Mouse (Mus musculus) ZHBTc4 (cell line): Measurements from ENCODE around the gene Hist1h3i.
A peak's percentile ranks its signal among the peaks of the same experiment; 100 is the strongest.
"Not testable (repeated sequence)": the region's sequence is repeated elsewhere in the genome, so short reads cannot be mapped to it uniquely, and the experiment has no call there.

Experiments
- DNase-seq: peaks from one replicate; pipeline ENCODE4 v3.0.0-alpha.2; 2011; ENCODE audit warnings: low read depth, low spot score

Hist1h3i gene

DNA sequence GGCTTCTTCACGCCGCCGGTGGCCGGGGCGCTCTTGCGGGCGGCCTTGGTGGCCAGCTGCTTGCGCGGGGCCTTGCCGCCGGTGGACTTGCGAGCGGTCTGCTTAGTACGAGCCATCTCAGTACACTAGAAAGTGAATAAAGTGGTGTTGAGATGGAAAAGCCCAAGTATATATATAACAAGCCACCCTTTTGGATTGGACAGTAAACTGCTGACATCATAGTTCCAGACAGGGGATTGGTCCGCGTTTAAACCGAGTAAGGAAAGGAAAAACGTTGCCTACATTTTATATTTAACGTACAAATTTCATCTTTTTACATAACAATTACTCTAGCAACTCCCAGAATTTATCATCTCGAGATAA is at the start of gene Hist1h3i:
Hist1h3i (minus strand) TSS at position 116 of the 363 bp plus-strand sequence.
- DNase-seq, result peak; percentile 90

DNA sequence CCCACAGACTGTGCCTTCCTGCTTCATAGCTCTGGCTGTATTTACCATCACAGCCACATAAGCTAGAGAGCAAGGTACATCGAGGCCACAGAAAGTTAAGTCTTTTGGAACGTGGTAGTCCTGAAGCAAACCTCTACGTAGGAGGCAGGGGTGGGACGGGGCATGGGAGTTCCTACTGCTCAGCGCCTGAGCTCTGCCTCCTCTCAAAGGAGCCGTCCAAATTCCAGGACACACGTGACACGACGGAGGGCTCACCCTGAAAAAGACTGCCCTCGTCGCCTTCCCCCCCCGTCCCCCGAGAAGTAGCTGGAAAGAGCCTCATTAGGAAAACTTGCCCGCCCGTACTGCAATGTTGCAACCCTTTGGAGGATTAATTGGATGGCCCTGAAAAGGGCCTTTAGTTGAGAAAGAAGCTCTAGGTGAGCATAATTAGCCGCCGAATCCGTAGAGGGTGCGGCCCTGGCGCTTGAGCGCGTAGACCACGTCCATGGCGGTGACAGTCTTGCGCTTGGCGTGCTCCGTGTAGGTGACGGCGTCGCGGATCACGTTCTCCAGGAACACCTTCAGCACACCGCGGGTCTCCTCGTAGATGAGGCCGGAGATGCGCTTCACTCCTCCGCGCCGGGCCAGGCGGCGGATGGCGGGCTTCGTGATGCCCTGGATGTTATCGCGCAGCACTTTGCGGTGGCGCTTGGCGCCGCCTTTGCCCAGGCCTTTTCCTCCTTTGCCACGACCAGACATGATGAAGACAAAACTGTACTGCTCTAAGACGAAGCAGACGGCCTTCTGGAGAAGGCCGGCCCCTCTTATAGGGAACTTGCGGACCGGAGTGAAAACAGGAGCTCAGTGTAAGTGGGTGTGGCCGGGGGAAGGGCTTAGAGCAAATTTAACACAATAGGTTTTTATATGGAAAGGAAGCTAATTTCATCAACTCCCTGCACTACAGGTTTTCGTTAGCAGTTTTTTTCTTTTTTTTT is 48.5 kb upstream of the Hist1h3i start, which contains the start of gene Hist1h4n:
Hist1h4n (minus strand) TSS at position 779 of the 977 bp plus-strand sequence.
- DNase-seq, result not testable (repeated sequence)

DNA sequence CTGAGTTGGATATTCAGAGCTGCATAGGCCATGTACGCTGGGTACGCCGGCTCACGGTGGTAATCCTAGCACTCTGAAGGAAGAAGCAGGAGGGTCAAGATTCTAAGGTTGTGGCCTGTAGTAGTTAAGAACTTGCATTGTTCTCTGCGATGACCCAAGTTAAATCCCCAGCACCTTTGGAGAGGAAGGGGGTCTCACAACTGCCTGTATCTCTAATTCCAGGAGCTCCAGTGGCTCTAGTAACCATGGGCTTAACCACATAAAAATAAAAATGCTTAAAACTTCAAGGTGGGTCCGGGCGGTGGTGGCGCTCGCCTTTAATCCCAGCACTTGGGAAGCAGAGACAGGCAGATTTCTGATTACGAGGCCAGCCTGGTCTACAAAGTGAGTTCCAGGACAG is 47.2 kb upstream of the Hist1h3i start:
- no peak for DNase-seq

DNA sequence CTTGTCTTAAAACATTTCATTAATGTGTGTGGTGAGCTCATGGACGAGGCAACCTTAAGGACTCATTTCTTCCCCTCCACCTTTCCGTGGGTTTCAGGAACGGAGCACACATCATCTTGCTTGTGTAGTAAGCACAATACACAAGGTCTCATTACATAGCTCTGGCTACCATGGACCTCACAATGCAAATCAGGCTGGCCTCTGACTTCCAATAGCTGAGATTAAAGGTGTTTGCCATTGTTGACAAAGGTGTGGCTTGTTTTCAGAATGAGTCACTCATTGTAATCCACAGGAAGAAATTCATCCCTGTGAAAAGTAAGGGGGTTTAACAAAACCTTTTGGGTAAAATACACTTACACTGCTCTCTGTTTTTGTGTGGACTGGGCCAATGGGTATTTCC is 45.3 kb upstream of the Hist1h3i start:
- peak; percentile 59 for DNase-seq

DNA sequence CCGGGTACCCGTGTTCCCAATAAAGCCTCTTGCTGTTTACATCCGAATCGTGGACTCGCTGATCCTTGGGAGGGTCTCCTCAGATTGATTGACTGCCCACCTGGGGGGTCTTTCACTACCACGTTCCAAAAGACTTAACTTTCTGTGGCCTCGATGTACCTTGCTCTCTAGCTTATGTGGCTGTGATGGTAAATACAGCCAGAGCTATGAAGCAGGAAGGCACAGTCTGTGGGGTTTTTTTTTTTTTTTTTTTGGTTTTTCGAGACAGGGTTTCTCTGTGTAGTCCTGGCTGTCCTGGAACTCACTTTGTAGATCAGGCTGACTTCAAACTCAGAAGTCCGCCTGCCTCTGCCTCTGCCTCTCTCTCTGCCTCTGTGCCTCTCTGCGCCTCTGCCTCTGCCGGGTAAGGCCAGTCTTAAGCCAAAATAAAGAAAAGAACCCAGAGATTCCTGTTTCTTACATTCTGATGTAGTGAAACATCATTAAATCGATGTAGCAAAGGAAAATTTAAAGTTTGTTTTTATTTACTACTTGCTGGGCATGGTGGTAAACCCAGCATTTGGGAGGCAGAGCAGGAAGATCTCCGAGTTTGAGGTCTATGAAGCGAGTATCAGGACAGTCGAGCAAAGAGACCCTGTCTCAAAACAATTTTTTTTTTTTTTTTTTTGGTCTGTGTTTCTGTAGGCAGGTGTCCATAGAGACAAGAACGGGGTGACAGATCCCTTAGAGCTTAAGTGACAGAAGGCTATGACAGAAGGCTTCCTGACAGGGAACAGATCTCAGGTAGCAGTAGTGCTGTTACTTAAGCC is 37.1 kb upstream of the Hist1h3i start:
- DNase-seq, result not testable (repeated sequence)

DNA sequence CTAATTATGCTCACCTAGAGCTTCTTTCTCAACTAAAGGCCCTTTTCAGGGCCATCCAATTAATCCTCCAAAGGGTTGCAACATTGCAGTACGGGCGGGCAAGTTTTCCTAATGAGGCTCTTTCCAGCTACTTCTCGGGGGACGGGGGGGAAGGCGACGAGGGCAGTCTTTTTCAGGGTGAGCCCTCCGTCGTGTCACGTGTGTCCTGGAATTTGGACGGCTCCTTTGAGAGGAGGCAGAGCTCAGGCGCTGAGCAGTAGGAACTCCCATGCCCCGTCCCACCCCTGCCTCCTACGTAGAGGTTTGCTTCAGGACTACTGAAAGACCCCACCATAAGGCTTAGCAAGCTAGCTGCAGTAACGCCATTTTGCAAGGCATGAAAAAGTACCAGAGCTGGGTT is 28.9 kb upstream of the Hist1h3i start:
- not testable (repeated sequence) for DNase-seq

DNA sequence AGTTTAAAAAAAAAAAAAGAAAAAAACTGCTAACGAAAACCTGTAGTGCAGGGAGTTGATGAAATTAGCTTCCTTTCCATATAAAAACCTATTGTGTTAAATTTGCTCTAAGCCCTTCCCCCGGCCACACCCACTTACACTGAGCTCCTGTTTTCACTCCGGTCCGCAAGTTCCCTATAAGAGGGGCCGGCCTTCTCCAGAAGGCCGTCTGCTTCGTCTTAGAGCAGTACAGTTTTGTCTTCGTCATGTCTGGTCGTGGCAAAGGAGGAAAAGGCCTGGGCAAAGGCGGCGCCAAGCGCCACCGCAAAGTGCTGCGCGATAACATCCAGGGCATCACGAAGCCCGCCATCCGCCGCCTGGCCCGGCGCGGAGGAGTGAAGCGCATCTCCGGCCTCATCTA is 28.4 kb upstream of the Hist1h3i start, which contains the start of gene Hist1h4m:
Hist1h4m (plus strand) TSS at position 208 of the 400 bp plus-strand sequence.
- not testable (repeated sequence) for DNase-seq

DNA sequence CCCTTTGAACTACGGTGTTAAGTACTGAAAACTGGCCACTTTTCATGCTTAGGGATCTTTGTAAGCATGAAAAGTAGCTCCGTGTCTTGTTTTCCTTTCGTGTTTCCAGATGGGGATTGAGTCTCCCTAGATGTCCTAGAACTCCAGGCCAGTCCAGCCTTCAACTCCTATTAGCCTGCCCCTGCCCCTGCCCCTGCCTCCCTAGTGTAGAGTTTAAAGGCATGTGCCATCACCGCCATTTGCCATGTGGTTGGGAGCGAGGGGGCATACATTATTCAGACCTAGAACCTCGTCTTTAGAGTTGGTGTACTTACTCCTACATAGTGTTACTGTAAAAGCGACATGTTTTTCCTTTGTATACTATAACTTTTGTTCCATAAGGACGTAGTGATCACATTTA is 27.9 kb upstream of the Hist1h3i start:
- not testable (repeated sequence) for DNase-seq

DNA sequence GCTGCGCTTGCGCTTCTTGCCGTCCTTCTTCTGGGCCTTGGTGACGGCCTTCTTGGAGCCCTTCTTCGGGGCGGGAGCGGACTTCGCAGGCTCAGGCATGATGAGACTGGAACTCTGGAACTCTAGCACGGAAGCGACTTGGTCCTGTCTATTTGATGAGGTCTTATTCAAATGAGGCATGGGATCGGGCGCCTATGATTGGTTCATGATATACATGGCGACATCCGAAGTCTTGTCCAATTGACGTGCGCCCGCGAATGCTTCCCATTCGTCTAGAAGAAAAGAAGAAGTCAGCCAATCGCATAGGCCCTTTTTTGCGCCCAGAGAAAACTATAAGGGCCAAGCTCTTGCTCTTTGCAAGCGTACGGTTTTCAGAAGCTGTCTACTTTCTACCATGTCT is 26.9 kb upstream of the Hist1h3i start, which contains the start of the genes Hist1h2bq and Hist1h2ao:
Hist1h2bq (minus strand) TSS at position 125 of the 400 bp plus-strand sequence.
Hist1h2ao (plus strand) TSS at position 393 of the 400 bp plus-strand sequence.
- DNase-seq, result not testable (repeated sequence)

DNA sequence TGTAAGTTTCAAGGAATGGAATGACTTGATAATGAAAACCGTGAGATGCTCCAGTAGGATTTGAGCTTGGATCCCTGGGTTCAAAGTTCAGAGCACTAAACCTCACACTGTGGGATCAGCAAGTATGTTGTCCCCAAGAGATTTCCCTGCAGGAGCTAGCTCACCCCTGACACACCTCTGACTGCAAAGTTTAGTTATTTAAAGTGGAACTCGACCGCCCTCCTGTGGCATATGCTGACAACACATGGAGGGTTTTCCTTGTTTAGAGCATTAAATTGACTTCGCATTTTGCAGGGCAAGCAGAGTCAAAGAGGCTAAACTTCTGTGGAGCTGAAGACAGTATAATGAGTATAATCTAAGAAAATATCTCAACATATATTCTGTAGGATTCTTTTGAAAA is 19.9 kb upstream of the Hist1h3i start:
- DNase-seq, result not testable (repeated sequence)

DNA sequence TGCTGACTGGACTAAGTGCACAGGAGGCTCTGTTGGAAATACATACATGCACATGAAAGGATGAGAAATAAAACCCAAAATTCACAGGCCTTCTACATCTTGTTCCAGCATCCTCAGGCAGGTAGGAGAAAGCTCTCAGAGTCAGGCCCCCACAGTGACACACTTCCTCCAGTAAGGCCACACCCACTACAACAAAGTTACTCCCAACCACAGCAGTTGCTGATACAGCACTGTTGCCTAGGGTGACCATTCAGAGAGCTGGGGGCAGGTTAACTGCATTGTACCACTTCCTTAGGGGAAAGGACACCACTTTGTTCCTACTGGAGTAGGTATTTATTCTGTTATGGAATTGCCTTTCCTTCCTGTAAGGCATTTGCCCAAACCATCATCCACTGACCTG is 14.0 kb upstream of the Hist1h3i start:
- DNase-seq, result not testable (repeated sequence)

DNA sequence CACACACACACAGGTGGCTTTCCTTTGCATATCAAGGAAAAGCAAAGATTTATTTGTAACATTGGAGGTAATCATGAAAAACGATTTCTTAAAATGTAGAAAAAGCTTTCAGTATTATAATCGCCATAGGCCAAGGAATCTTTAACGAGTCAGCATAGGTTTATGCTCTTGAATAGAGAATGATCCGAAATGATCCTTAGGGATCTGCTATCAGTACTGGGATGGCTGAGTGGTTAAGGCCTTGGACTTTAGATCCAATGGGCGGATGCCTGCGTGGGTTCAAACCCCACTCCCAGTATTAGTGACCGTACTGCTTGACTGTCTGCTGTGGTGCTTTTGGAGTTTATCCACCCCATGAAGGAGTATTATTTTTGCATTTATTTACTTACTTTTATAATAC is 12.4 kb upstream of the Hist1h3i start:
- DNase-seq, result peak; percentile 43

DNA sequence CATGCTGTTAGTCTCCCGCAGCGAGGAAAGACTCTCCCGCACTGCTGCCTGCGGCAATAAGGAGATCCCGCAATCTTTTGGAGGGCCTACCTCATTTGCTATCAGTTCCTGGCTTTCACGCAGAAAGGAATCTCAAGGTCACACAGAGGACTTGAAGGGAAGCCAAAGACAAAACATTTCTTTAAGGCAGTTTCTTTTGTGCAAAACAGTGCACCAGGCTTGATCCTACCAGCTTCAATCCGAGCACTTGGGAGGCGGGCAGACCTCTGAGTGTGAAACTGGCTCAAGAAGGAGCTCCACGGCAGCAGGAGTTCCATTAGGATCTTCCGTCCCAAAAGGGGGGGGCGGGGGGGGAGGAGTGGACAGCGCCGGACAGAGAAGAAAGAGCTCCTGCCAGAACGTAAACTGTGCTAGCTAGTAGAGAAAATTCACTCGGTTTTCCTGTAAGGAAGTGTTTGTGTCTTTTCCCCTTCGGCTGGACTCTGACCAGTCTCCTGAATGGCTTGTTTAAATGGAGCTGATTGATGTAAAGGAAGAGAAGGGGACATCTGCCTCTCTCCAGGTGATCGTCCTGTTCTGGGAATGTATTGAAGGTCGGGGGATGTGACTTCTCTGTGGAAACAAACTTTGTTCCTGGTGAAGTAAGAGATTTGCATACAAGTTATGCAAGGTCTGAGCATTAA is 7.6 kb upstream of the Hist1h3i start:
- DNase-seq, result peak; percentile 91

DNA sequence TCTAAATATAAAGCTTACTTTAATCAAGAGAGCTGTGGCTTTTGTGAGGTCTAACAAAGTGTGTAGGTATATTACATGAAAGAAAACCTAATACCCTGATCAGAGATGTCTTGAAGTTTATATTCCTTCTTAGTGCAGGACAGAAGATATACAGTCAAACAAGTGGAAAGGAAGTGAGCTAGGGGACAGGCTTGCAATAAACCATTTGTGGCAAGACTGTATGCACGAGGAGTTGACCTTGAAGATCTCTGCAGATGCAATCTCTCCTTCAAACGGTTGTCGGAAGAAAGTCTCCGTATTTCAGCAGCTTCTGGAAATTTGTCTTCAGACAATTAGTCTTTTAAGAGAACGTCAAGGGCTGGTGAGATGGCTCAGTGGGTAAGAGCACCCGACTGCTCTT is 6.8 kb upstream of the Hist1h3i start:
- DNase-seq, result peak; percentile 25

DNA sequence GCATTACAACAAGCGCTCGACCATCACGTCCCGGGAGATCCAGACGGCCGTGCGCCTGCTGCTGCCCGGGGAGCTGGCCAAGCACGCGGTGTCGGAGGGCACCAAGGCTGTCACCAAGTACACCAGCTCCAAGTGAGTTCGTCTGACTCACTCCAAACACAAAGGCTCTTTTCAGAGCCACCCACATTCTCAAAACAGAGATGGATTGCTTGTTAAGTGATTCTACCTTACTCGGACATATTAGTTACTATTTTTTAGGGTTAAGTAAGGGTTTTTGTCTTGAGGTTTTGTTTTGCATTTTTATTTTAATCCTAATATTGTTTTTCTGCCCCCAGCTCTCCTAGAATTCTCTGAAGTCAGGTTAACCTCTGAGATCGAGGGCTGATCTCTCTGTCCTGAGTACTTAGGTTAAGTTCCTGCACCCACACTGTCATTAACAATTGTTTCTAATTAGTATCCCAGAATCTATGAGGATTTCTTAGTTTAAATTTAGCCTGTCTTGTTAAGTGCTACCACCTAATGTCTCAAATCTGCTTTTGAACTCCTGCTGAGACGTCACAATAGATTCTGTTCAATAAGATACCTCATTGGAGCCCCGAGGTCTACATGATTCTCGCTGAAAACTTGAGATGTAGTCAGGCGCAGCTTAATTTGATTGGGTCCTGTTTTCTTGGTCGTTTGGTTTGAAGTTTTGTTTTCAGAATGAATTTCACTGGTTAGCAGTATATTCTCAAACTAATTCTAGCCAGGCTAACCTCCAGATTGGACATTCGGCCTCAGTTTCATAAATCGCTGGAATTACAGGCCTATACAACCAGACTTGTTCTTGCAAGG is 4.8 kb upstream of the Hist1h3i start:
- DNase-seq, result peak; percentile 44

DNA sequence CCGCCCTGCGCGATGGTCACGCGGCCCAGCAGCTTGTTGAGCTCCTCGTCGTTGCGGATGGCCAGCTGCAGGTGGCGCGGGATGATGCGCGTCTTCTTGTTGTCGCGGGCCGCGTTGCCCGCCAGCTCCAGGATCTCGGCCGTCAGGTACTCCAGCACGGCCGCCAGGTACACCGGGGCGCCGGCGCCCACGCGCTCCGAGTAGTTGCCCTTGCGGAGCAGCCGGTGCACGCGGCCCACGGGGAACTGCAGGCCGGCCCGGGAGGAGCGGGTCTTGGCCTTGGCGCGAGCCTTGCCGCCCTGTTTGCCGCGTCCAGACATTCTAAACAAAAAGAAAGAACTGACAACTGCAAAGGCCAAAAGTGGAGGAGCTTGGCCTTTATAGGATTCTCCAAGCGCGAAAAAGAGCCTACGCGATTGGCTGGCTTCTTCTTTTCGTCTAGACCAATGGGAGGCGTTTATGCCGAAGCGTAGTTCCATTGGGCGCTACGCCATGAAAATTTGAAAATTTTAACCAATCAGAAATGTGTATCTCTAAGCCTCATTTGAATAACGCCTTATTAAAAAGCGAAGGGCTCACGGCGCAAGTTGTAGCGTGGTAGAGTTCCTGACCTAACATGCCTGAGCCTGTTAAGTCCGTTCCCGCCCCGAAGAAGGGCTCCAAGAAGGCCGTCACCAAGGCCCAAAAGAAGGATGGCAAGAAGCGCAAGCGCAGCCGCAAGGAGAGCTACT is 3.9 kb upstream of the Hist1h3i start, which contains the start of the genes Hist1h2an and Hist1h2bp:
Hist1h2an (minus strand) TSS at position 320 of the 731 bp plus-strand sequence.
Hist1h2bp (plus strand) TSS at position 563 of the 731 bp plus-strand sequence.
- DNase-seq, result peak; percentile 97

DNA sequence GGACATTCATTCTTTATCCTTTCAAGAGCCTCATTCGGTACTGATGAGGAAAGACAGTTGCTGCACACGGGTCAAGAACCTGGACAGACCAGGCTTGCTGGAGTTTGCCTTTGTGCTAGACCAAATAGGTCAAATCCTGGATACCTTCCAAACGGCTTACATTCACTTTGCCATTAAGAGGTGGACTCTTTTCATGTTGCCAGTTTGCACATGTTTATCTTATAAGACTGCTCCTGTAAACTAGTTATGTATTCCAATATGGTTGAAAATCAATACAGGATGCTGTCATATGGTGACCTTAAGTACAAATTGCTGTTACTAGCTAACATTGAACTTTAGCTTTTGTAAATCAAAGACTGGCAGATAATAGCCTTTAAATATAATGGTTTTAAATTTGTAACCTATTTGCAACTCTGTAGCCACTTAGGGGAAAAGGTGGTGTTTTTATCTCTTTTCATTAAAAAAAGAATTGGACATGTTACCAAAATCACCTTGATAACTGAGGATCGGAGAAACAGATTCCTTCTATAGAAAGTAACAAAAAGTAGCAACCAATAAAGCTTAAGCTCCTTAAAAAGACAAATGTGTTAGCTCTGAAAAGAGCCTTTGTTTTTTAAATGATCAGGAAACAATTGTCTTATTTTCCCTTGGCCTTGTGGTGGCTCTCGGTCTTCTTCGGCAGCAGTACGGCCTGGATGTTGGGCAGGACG is 3.2 kb upstream of the Hist1h3i start:
- peak; percentile 72 for DNase-seq

DNA sequence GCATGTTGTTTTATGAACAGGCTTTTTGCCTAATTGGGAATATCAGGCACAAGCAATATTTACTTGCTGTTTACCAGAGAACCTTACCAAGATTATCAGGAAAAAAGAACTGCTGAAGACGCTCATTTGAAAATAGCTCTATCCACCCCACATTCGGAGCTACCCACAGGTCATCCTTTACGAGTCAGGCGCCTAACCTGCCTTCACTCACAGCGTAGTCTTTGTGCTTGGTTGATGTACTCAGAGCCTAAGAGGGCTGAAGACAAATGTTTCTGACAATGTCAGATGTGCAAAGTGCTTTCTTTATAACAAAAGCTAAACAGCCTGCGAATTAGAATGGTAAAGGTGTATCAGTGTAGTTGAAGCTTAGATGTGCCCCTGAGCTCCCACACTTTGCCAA is 1.1 kb upstream of the Hist1h3i start:
- peak; percentile 14 for DNase-seq

DNA sequence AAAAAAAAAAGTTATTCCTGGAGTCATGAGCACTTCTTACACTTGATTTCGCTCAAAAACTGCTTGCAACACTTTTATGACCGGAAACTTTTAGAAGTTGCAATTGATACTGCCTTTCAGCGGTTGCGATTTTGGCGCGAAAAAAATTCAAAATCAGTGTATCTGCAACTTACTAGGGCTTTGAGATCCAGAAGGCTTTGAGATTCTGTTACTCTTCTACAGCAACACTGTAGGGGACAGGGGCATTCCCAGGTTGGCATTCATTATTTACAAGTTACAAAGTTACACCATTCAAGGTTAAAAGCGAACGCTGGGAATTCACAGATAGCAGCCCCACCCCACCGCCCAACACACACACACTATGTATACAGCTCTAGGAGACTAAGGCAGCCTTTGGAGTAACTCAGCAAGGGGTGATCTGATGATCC is 578 bp upstream of the Hist1h3i start:
- peak; percentile 85 for DNase-seq
